Mouse (Mus musculus): Measurements from ENCODE around the gene Rbfox3. TPM values are rescaled to one million over a fixed set of nuclear protein-coding genes. Genes with fewer than 3 reads are reported as not detected.

The Rbfox3 gene
- total and polyA plus RNA-seq, 3 experiments = 0.16 TPM; not detected in 2

DNA sequence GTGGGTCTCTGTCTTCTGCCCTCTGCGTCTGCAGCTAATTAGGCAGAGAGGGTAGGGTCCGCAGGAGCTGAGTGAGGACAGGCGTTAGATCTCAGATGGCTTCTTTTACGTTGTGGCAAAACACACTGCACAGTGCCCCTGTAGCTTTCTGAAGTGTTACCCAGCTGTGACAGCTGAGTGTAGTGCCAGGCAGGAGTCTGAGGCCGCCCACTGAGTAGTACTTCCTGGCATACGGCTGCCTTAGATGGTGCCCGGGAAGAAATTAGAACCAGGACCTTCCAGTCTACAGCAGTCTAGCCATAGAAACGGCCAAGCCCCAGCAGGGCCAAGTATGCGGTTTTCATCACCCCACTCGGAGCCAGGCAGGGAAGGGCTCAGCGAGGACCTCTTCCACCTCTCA lies 426.1 kb downstream of the Rbfox3 start:
- no peak for ATAC-seq (ENCODE audit: extremely low read depth, insufficient number of reproducible peaks, low FRiP score, poor library complexity, severe bottlenecking)
- DNase-seq (ENCODE audit: low spot score) = no peak
- H3K36me3 ChIP-seq (replicated peaks) = peaks cover 80% of the 10 kb centered on the region
- peaks cover 4% of the 10 kb centered on the region; the same call in 1 of the 2 replicates for H3K9me3 ChIP-seq (replicated peaks)
- H3K4me1 ChIP-seq (ENCODE audit: insufficient read depth, low read depth, low read length) = no peaks in the 10 kb centered on the region
- H3K4me3 ChIP-seq (ENCODE audit: low read depth, low read length) = no peak overlapping the region
- no peaks in the 10 kb centered on the region for H3K27me3 ChIP-seq (ENCODE audit: insufficient read depth, low read length)
- TF ChIP-seq CTCF (IDR thresholded peaks at IDR 0.05; ENCODE audit: low read depth, low read length) (no peak), GATA2 (IDR thresholded peaks at IDR 0.05; ENCODE audit: borderline replicate concordance, low read depth, low read length) (no peak), TAL1 (conservative IDR thresholded peaks at IDR 0.05; ENCODE audit: low read depth, low read length) (no peak), POLR2AphosphoS5 (IDR thresholded peaks at IDR 0.05; ENCODE audit: insufficient replicate concordance, low read depth, low read length) (no peak)

DNA sequence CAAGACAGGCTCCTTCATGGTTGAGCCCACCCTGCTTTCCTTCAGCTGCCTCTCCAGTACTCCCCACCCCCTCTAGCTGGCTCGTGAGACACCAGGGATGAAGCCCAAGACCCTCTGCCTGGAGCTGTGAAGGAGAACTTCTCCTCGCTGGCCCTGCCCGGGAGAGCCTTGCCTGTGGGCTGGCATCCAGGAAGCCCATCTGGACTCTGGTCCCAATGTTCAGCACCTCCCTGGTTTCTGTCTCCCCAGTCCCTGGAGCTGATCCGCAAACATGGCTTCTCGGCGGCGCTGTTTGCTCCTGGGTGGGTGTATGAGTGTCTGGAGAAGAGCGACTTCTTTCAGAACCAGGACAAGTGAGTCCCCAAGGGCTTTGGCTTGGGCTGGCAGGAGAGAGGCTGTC lies 427.2 kb downstream of the Rbfox3 start:
- Histone ChIP-seq H3K9me3 (replicated peaks) (no peaks in the 10 kb centered on the region), H3K4me3 (ENCODE audit: low read depth, low read length) (no peak overlapping the region), H3K36me3 (replicated peaks) (peaks cover 92% of the 10 kb centered on the region), H3K4me1 (ENCODE audit: insufficient read depth, low read depth, low read length) (no peaks in the 10 kb centered on the region), H3K27me3 (ENCODE audit: insufficient read depth, low read length) (no peaks in the 10 kb centered on the region)
- TF ChIP-seq TAL1 (conservative IDR thresholded peaks at IDR 0.05; ENCODE audit: low read depth, low read length) (no peak), CTCF (IDR thresholded peaks at IDR 0.05; ENCODE audit: low read depth, low read length) (no peak), POLR2AphosphoS5 (IDR thresholded peaks at IDR 0.05; ENCODE audit: insufficient replicate concordance, low read depth, low read length) (no peak), GATA1 (IDR thresholded peaks at IDR 0.05; ENCODE audit: borderline replicate concordance, low read length) (no peak), GATA2 (IDR thresholded peaks at IDR 0.05; ENCODE audit: borderline replicate concordance, low read depth, low read length) (no peak)
- DNase-seq (ENCODE audit: low spot score) (no peak), ATAC-seq (ENCODE audit: extremely low read depth, insufficient number of reproducible peaks, low FRiP score, poor library complexity, severe bottlenecking) (no peak)

DNA sequence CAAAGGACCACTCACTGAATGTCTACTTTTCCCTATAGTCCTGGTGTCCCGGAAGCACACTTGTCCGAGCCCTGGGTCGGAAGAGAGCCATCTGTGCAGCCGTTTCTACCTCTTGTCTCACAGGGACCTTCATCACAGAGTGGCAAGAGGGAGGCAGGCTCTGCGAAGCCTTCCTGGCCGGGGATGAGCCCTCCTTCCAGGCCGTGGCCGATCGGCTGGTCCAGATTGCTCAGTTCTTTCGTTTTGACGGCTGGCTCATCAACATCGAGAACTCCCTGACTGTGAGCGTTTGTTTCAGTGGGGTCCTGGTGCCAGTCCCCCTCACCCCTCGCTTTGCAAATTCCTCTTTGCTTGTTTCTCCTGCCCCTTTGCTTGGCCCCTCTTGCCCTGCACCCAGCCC lies 429.6 kb downstream of the Rbfox3 start:
- H3K4me1 ChIP-seq (ENCODE audit: insufficient read depth, low read depth, low read length) = peaks cover 13% of the 10 kb centered on the region
- ATAC-seq (ENCODE audit: extremely low read depth, insufficient number of reproducible peaks, low FRiP score, poor library complexity, severe bottlenecking) (no peak), DNase-seq (ENCODE audit: low spot score) (no peak)
- no peak for TF ChIP-seq GATA1 (IDR thresholded peaks at IDR 0.05; ENCODE audit: borderline replicate concordance, low read length)
- no peak for TF ChIP-seq TAL1 (conservative IDR thresholded peaks at IDR 0.05; ENCODE audit: low read depth, low read length)
- H3K4me3 ChIP-seq (ENCODE audit: low read depth, low read length) = no peak overlapping the region
- no peaks in the 10 kb centered on the region for H3K9me3 ChIP-seq (replicated peaks)
- H3K36me3 ChIP-seq (replicated peaks) = peaks cover 83% of the 10 kb centered on the region
- no peaks in the 10 kb centered on the region for H3K27me3 ChIP-seq (ENCODE audit: insufficient read depth, low read length)

DNA sequence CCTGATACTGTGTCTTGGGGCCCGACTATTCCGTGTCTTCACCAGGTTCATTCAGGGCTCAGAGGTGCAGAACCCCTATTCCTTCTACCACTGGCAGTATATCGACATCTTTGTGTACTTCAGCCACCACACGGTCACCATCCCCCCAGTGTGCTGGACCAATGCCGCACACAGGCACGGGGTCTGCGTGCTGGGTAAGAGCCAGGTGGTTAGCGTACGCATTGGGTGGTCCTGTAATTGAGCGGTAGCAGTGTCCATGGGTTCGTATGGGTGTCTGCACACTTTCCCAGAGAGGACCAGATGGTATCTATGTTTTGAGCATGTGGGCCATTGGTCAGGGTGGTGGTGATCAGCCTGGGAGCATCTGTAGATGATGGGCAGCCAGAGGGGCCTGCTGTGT lies 430.2 kb downstream of the Rbfox3 start:
- TF ChIP-seq GATA2 (IDR thresholded peaks at IDR 0.05; ENCODE audit: borderline replicate concordance, low read depth, low read length) = no peak
- TF ChIP-seq TAL1 (conservative IDR thresholded peaks at IDR 0.05; ENCODE audit: low read depth, low read length) = no peak
- no peak for TF ChIP-seq GATA1 (IDR thresholded peaks at IDR 0.05; ENCODE audit: borderline replicate concordance, low read length)
- TF ChIP-seq CTCF (IDR thresholded peaks at IDR 0.05; ENCODE audit: low read depth, low read length) = no peak
- no peak for TF ChIP-seq POLR2AphosphoS5 (IDR thresholded peaks at IDR 0.05; ENCODE audit: insufficient replicate concordance, low read depth, low read length)
- DNase-seq (ENCODE audit: low spot score) (no peak), ATAC-seq (ENCODE audit: extremely low read depth, insufficient number of reproducible peaks, low FRiP score, poor library complexity, severe bottlenecking) (no peak)
- H3K9me3 ChIP-seq (replicated peaks) = no peaks in the 10 kb centered on the region
- H3K36me3 ChIP-seq (replicated peaks) = peaks cover 78% of the 10 kb centered on the region
- peaks cover 15% of the 10 kb centered on the region for H3K4me1 ChIP-seq (ENCODE audit: insufficient read depth, low read depth, low read length)
- H3K4me3 ChIP-seq (ENCODE audit: low read depth, low read length) = no peak overlapping the region
- H3K27me3 ChIP-seq (ENCODE audit: insufficient read depth, low read length) = no peaks in the 10 kb centered on the region

DNA sequence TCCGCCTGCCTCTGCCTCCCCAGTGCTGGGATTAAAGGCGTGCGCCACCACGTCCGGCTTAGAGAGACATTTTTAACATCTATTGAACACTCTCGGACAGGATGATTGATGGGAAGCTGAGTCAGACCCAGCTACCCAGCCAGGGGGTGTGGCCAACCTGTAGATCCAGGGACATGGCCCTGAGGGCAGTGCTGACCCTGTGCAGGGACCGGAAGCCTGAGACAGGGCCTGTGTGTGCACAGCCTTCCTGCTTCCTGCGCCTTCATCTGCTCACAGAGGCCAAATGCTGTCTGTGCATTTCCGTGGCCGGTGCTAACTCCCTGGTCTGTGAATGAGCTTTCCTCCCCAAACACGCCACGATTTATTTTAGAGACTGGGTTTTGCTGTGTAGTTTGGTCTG lies 431.6 kb downstream of the Rbfox3 start:
- no peak overlapping the region for H3K4me3 ChIP-seq (ENCODE audit: low read depth, low read length)
- peaks cover 19% of the 10 kb centered on the region for H3K4me1 ChIP-seq (ENCODE audit: insufficient read depth, low read depth, low read length)
- peaks cover 63% of the 10 kb centered on the region for H3K36me3 ChIP-seq (replicated peaks)
- no peak for TF ChIP-seq GATA1 (IDR thresholded peaks at IDR 0.05; ENCODE audit: borderline replicate concordance, low read length)
- TF ChIP-seq TAL1 (conservative IDR thresholded peaks at IDR 0.05; ENCODE audit: low read depth, low read length) = no peak
- no peak for TF ChIP-seq POLR2AphosphoS5 (IDR thresholded peaks at IDR 0.05; ENCODE audit: insufficient replicate concordance, low read depth, low read length)
- TF ChIP-seq GATA2 (IDR thresholded peaks at IDR 0.05; ENCODE audit: borderline replicate concordance, low read depth, low read length) = no peak
- TF ChIP-seq CTCF (IDR thresholded peaks at IDR 0.05; ENCODE audit: low read depth, low read length) = no peak
- no peaks in the 10 kb centered on the region; the same call in 1 of the 2 replicates for H3K27me3 ChIP-seq (ENCODE audit: insufficient read depth, low read length)
- no peaks in the 10 kb centered on the region for H3K9me3 ChIP-seq (replicated peaks)
- DNase-seq (ENCODE audit: low spot score) = no peak
- no peak for ATAC-seq (ENCODE audit: extremely low read depth, insufficient number of reproducible peaks, low FRiP score, poor library complexity, severe bottlenecking)

DNA sequence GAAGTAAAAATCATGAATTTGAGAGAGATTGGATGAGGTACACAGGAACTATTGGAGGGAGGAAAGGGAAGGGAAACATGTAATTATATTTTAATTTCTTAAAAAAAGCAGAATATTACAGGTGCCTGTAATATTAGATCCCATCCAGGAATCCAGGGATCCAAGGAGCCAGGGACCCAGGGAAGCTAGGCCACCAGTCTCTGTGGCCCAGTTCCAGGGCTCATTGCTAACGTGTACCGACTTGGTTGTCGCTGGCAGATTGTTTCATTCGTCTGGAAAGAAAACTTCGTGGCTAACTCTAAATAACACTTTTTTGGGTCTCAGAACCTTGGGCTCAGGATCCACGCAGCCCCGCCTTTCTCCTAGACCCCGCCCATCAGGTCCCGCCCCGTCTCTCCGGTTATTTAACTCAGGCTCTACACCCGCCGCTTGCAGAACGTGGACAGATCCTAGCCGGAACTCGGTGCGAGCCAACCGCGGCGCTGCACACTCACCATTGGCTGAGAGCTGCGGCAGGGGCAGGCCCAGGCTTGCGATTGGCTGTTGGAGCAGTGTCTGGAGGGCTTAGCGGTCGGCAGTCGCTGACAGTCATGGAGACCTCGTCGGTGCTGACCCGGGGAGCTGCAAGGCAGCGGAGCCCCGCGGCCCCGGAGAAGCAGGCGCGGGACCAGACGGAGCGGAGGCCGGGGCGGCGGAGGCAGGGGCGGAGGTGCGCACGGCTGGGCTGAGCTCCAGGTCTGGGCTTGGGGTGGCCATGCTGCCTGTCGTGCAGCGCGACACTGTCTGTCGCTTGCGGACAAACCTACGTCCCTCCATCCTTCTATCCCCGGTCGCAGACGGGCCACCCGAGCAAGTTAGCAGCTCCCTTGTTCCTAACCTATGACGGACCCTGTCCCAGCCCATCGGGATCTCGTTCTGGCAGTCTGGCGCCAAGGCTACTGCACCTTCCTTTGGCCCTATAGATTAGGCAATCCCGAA lies 434.7 kb downstream of the Rbfox3 start, which contains the start of gene Engase:
Gene Engase (plus strand): TSS at position 434 of the 978 bp plus-strand sequence.
- H3K4me1 ChIP-seq (ENCODE audit: insufficient read depth, low read depth, low read length) = peaks cover 26% of the 10 kb centered on the region
- TF ChIP-seq TAL1 (conservative IDR thresholded peaks at IDR 0.05; ENCODE audit: low read depth, low read length) (no peak), CTCF (IDR thresholded peaks at IDR 0.05; ENCODE audit: low read depth, low read length) (no peak), GATA2 (IDR thresholded peaks at IDR 0.05; ENCODE audit: borderline replicate concordance, low read depth, low read length) (no peak), POLR2AphosphoS5 (IDR thresholded peaks at IDR 0.05; ENCODE audit: insufficient replicate concordance, low read depth, low read length) (no peak), GATA1 (IDR thresholded peaks at IDR 0.05; ENCODE audit: borderline replicate concordance, low read length) (no peak)

More for the DNA sequence above, 434.7 kb downstream of the Rbfox3 start, which contains the start of gene Engase:
- no peaks in the 10 kb centered on the region; the same call in 1 of the 2 replicates for H3K27me3 ChIP-seq (ENCODE audit: insufficient read depth, low read length)
- peaks cover 32% of the 10 kb centered on the region for H3K36me3 ChIP-seq (replicated peaks)
- DNase-seq (ENCODE audit: low spot score) = peak; percentile 100
- no peaks in the 10 kb centered on the region for H3K9me3 ChIP-seq (replicated peaks)
- ATAC-seq (ENCODE audit: extremely low read depth, insufficient number of reproducible peaks, low FRiP score, poor library complexity, severe bottlenecking) = peak; percentile 100
- peak within 1 kb of the TSS; percentile 98 for H3K4me3 ChIP-seq (ENCODE audit: low read depth, low read length)

All from G1E (cell line).